Mouse (Mus musculus) stomach, embryonic 16.5 days (tissue): Measurements from ENCODE around the gene Apoe. TPM values are rescaled to one million over a fixed set of nuclear protein-coding genes. Genes with fewer than 3 reads are reported as not detected.

Experiments used
- ATAC-seq: fragments of 200-750 bp; cut with Nextera tagmentation; 2 replicates; pipeline ENCODE4 v1.8.0; 2017; ENCODE audit warnings: moderate number of reproducible peaks, moderate TSS enrichment; ENCODE audit not compliant: insufficient read depth, low FRiP score
- H3K27ac ChIP-seq: fragments of 300-500 bp; sonication (generic); 2 replicates; pipeline ENCODE4 v1.5.1; 2014; ENCODE audit warnings: low read length
- H3K27me3 ChIP-seq: fragments of 300-500 bp; sonication (generic); 2 replicates; pipeline ENCODE4 v1.6.1; 2014; ENCODE audit warnings: low read length, control low read depth, mixed read lengths; ENCODE audit not compliant: control insufficient read depth, insufficient read depth
- H3K36me3 ChIP-seq: fragments of 300-500 bp; sonication (generic); 2 replicates; pipeline ENCODE4 v1.6.1; 2014; ENCODE audit warnings: low read length; ENCODE audit not compliant: control insufficient read depth, insufficient read depth
- H3K4me1 ChIP-seq: fragments of 300-500 bp; sonication (generic); 2 replicates; pipeline ENCODE4 v1.6.1; 2014; ENCODE audit warnings: low read length, control low read depth, mixed read lengths; ENCODE audit not compliant: control insufficient read depth, insufficient read depth
- H3K4me2 ChIP-seq: fragments of 300-500 bp; sonication (generic); 2 replicates; pipeline ENCODE4 v1.6.1; 2014; ENCODE audit warnings: low read depth, low read length, mixed read lengths
- H3K4me3 ChIP-seq: fragments of 300-500 bp; sonication (generic); replicated peaks from 2 replicates; pipeline ENCODE4 v1.5.1; 2014; ENCODE audit warnings: mild to moderate bottlenecking, low read length
- H3K9ac ChIP-seq: fragments of 300-500 bp; sonication (generic); 2 replicates; pipeline ENCODE4 v1.6.1; 2014; ENCODE audit warnings: low read length
- H3K9me3 ChIP-seq: fragments of 300-500 bp; sonication (generic); replicated peaks from 2 replicates; pipeline ENCODE4 v1.6.1; 2016; ENCODE audit warnings: low read length, control low read depth; ENCODE audit not compliant: control insufficient read depth
- WGBS: fragments of 180-500 bp; shearing (Covaris S2); extraction: QIAGEN DNeasy Blood & Tissue Kit; methylation state at CpG from one replicate; pipeline ENCODE4 v1.1.7; 2014; 5-methylcytosine and 5-hydroxymethylcytosine counted together
- polyA plus RNA-seq: library from polyadenylated mRNA; unstranded; fragments of >200 nt; fragmentation: Nextera tagmentation; extraction: Ambion mirVana; gene quantifications from 2 replicates; pipeline ENCODE4 v1.2.1, GENCODE M21; 2015

Apoe gene
- polyA plus RNA-seq, 1 experiment from 2014 or later = 438 TPM

DNA sequence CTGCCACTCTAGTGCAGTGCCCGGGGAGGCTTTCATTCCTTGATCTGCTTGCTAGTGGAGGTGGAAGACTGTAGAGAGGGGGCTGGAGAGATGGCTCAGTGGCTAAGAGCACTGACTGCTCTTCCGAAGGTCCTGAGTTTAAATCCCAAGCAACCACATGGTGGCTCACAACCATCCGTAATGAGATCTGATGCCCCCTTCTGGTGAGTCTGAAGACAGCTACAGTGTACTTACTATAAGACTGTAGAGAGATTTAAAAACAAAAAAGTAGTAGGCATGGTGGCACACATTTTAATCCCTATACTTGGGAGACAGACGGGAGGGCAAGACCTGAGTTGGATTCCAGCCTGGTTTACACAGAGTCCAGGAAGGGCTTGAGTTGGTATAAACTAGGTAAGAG is 13.4 kb upstream of the Apoe start:
- peaks cover 16% of the 10 kb centered on the region for H3K4me1 ChIP-seq
- H3K9ac ChIP-seq = no peak overlapping the region
- 65% methylated on average over 4 of the region's 4 CpGs for WGBS
- no peak overlapping the region for H3K4me2 ChIP-seq
- H3K4me3 ChIP-seq = no peak overlapping the region
- peaks cover 21% of the 10 kb centered on the region for H3K36me3 ChIP-seq
- no peaks in the 10 kb centered on the region for H3K27me3 ChIP-seq
- ATAC-seq = no peak
- H3K27ac ChIP-seq = no peak overlapping the region
- no peaks in the 10 kb centered on the region for H3K9me3 ChIP-seq

DNA sequence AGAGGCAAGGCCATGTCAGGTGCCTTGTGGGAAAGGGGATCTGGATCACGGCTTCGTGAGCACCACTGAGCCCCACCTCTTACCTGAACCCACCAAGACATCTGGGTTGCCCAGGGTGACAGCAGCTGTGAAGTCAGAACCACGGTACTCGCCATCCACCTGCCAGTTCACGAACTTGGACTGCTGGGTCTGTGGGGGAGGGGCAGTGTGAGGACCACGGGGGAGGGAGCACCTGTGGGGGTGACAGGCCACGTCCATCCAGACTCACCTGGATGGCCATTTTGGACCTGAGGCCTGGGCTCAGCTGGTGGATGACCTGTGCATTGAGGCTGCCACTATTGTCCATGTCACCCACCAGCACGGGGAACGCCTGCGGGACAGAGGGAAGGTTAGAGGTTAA is 11.7 kb upstream of the Apoe start:
- H3K36me3 ChIP-seq = peaks cover 24% of the 10 kb centered on the region
- H3K27me3 ChIP-seq = no peaks in the 10 kb centered on the region
- H3K4me2 ChIP-seq = no peak overlapping the region
- no peak overlapping the region for H3K27ac ChIP-seq
- H3K9me3 ChIP-seq = no peaks in the 10 kb centered on the region
- no peak overlapping the region for H3K9ac ChIP-seq
- ATAC-seq = no peak
- no peak overlapping the region for H3K4me3 ChIP-seq
- H3K4me1 ChIP-seq = peaks cover 7% of the 10 kb centered on the region; the same call in 1 of the 2 replicates
- WGBS = 84% methylated on average over 10 of the region's 10 CpGs

GRCm38 (mm10) chr7:19705271-19705670 is 6.3 kb upstream of the Apoe start:
- H3K4me3 ChIP-seq = no peak overlapping the region
- H3K4me2 ChIP-seq = no peak overlapping the region
- ATAC-seq = no peak
- no peak overlapping the region for H3K9ac ChIP-seq
- H3K27ac ChIP-seq = no peak overlapping the region
- H3K9me3 ChIP-seq = no peaks in the 10 kb centered on the region
- peaks cover 11% of the 10 kb centered on the region for H3K4me1 ChIP-seq
- peaks cover 28% of the 10 kb centered on the region for H3K36me3 ChIP-seq
- H3K27me3 ChIP-seq = no peaks in the 10 kb centered on the region
- WGBS = 95% methylated on average over 7 of the region's 7 CpGs

GRCm38 (mm10) chr7:19704475-19704874 is 5.5 kb upstream of the Apoe start:
- no peaks in the 10 kb centered on the region for H3K9me3 ChIP-seq
- H3K36me3 ChIP-seq = peaks cover 26% of the 10 kb centered on the region
- no peak overlapping the region for H3K4me2 ChIP-seq
- no peaks in the 10 kb centered on the region for H3K27me3 ChIP-seq
- no peak for ATAC-seq
- H3K4me3 ChIP-seq = no peak overlapping the region
- peaks cover 15% of the 10 kb centered on the region for H3K4me1 ChIP-seq
- no peak overlapping the region for H3K27ac ChIP-seq
- no peak overlapping the region for H3K9ac ChIP-seq
- WGBS = 92% methylated on average over 4 of the region's 4 CpGs

DNA sequence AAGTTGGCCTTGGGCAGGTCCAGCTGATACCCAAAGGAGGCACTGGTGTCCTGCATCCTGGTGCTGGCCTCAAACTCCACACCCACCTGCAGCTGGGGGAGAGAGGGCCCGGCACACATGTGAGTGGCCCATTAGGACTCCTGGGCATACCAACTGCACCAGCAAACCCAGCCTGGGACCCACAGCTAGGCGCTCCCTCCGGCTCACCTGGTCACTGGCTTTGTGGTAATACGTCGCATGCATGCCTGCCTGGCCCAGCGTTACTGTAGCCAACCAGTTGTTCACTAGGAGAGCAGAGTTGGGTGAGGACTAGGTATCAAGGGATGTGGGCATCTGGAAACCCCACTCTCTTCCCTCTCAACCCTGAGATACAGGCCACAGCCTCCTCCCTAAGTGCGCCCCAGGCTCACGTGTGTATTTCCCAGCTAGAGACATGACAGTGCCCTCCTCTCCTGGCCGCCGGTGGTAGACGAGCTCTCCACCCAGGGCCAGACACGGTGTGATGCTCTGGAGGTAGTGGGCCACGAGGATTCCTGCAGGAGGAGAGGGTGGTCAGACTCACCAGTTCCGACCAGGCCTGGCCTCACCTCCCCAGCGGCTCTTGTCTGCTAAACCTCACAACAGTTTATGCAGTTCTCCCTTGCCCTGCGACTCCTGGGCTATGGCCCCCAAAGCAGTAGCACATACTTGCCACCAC is 4.0 kb upstream of the Apoe start:
- no peak for ATAC-seq
- Histone ChIP-seq H3K4me3 (no peak overlapping the region), H3K9me3 (no peaks in the 10 kb centered on the region), H3K4me1 (peaks cover 26% of the 10 kb centered on the region), H3K4me2 (no peak overlapping the region), H3K9ac (no peak overlapping the region), H3K27ac (no peak overlapping the region), H3K36me3 (peaks cover 17% of the 10 kb centered on the region), H3K27me3 (no peaks in the 10 kb centered on the region)
- WGBS = 91% methylated on average over 16 of the region's 16 CpGs

DNA sequence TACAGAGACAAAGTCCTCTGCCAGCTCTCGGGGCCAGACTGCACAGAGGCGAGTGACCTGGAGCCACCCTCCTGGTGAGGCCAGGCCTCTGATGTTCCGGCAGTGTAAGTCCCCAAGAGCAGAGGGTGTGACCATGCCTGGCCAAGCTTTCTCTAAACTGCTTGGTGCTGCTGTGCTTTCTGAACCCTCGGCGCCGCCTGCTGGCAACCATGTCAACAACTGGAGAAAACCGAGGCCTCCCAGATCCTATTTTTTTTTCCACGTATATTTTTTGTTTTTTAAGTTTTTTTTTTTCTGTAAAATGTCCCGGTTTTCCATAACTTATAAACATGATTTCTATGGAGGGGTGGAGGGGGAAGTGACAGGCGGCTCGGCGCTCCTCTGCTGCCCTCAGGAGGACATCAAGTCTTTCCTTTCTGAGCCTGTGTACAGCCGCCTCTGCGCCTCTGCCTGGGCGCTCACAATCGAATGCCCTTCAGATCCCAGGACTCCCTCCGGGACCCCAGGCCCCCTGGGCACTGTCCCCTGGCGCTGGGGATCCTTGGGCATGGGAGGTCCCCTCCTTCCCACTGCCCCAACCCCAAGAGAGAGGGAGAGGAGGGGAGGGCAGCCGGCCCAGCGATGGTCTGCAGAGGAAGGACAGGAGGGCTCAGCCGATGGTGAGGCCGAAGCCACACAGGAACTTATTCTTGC is 2.2 kb upstream of the Apoe start:
- 26% methylated on average over 21 of the region's 22 CpGs for WGBS
- H3K4me2 ChIP-seq = peak overlapping the region; percentile 13; the same call in 1 of the 2 replicates
- H3K4me1 ChIP-seq = peaks cover 26% of the 10 kb centered on the region
- peak overlapping the region; percentile 64 for H3K27ac ChIP-seq
- ATAC-seq = peak; percentile 82
- H3K4me3 ChIP-seq = no peak overlapping the region
- H3K27me3 ChIP-seq = no peaks in the 10 kb centered on the region
- no peaks in the 10 kb centered on the region for H3K9me3 ChIP-seq
- H3K9ac ChIP-seq = peak overlapping the region; percentile 47
- peaks cover 8% of the 10 kb centered on the region; the same call in 1 of the 2 replicates for H3K36me3 ChIP-seq

- H3K4me2 ChIP-seq = peak overlapping the region; percentile 13; the same call in 1 of the 2 replicates
- 53% methylated on average over 12 of the region's 12 CpGs for WGBS
- peak overlapping the region; percentile 40 for H3K9ac ChIP-seq
- H3K4me3 ChIP-seq = no peak overlapping the region
- no peaks in the 10 kb centered on the region for H3K27me3 ChIP-seq
- H3K4me1 ChIP-seq = peaks cover 26% of the 10 kb centered on the region
- H3K27ac ChIP-seq = peak overlapping the region; percentile 48
- no peaks in the 10 kb centered on the region for H3K9me3 ChIP-seq
- H3K36me3 ChIP-seq = peaks cover 8% of the 10 kb centered on the region; the same call in 1 of the 2 replicates
- ATAC-seq = no peak
These were observed 1.5 kb upstream of the Apoe start for GRCm38 (mm10) chr7:19700299-19701068.

DNA sequence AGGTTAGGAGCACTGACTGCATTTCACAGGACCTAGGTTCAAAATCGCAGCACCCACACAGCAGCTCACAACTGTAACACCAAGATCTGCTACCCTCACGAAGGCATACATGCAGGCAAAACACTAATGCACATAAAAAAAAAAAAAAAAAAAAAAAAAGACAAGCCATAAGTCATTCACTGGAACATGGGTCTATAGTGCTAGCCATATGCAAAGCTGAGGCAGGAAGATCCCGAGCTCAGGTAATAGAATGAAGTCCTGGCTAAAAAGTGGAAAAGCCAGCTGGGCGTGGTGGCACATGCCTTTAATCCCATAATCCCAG is 800 bp upstream of the Apoe start:
- H3K27me3 ChIP-seq = no peaks in the 10 kb centered on the region
- no peak overlapping the region for H3K27ac ChIP-seq
- H3K4me1 ChIP-seq = peaks cover 32% of the 10 kb centered on the region
- no peak for ATAC-seq
- H3K36me3 ChIP-seq = peaks cover 8% of the 10 kb centered on the region; the same call in 1 of the 2 replicates
- H3K9ac ChIP-seq = no peak overlapping the region
- 78% methylated on average over 4 of the region's 4 CpGs for WGBS
- no peak overlapping the region for H3K4me3 ChIP-seq
- H3K4me2 ChIP-seq = peak overlapping the region; percentile 50; the same call in 1 of the 2 replicates
- H3K9me3 ChIP-seq = no peaks in the 10 kb centered on the region
